Mouse (Mus musculus) cerebellum, adult (tissue): ENCODE data around the gene Tmprss3.

Source experiments
- ATAC-seq: cut with Nextera tagmentation; 2 replicates; pipeline ENCODE4 v1.9.2; 2017; ENCODE audit warnings: mild to moderate bottlenecking, moderate library complexity, mixed read lengths; ENCODE audit not compliant: insufficient number of reproducible peaks, low FRiP score, low TSS enrichment

The Tmprss3 gene

DNA sequence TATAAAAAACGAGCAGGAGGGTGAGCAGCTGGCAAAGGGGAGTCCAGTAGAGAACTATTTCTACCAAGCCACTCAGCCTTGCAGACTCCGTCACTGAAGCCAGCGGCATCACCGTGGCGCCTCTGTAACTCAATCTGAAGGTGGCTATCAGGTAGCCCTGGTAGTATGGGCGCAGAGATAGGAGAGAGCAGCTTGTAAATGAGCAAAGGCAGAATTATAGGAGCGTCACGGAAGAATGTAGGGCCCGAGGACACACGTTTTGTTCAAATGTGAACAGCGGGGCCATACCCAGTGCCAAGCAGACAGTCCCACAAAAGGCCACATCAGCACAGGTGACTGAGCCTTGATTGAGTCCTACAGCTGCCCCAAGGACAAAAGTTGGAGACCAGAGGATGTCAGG lies at the start of gene Tmprss3:
TSS of gene Tmprss3 (minus strand) at position 101 of the 400 bp plus-strand sequence.
- ATAC-seq, result no peak

DNA sequence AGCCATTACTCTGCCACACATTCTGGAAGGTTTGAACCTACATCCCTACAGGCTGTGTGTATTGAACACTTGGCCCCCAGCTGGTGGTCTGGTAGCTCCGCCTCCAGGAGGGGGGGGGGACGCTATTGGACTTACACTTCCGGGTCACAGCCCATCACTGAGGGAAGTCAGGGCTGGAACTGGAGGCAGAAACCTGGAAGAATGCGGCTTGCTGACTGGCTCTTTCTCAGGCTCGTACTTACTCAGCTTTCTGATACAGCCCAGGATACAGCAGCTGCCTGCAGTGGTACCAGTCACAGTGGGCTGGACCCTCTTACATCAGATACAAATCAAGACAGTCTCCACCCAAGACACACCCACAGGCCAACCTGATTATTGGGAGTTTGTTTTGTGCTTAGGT lies 48.4 kb upstream of the Tmprss3 start:
- no peak for ATAC-seq

DNA sequence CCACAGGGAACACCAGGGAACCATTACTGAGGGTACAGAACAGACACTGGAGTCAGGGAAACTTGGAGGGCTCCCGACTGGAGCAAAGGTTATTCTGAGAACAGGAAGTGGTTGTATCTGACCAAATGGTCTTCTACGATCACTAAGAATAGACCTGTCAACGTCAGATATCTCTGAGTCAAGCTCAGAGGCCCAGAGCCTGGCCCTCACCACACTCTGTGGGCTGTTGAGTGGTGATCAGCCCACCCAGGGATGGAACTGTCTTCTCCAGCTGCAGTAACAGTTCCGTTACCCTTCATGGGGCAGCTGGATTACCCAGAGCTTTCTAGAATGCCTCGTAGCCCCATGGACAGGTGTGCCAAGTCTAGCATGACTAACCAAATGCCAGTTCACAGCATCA lies 46.5 kb upstream of the Tmprss3 start:
- ATAC-seq, result no peak

DNA sequence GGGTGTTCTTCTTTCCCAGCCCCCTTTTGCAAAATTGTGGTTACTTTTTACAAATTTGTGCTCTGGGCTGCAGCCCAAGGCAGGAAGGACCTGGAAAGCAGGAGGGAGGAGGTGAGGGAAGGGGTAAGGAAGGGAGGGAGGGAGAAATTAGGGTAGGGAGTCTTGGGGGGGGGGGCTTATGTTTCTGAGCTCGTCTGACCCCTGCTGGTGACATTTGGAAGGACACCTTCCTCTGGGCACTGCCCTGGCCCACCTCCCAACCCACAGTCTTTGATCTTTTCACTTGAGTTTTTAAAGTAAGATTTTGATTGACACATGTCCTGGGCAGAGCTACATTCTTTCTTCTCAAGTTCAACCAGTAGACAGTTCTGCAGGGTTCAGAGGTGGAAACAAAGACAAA lies 44.0 kb upstream of the Tmprss3 start:
- ATAC-seq, result no peak

DNA sequence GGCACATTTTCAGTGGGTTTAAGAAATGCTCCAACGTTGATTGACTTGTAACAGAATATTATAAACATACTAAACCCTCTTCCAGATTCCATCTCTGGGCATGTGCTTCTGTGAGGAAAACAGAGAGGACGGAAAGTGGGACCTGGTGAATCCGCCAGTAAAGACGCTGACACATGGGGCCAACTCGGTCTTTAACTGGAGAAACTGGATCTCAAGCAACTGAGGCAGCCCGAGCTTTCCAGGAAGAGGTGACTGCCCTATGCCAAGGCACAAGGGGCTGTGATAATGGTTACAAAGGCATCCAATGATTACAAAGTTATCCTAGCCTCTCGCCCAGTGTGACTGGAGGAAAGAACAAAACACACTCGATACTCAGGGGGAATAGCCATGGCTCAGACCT lies 42.4 kb upstream of the Tmprss3 start:
- ATAC-seq, result no peak

DNA sequence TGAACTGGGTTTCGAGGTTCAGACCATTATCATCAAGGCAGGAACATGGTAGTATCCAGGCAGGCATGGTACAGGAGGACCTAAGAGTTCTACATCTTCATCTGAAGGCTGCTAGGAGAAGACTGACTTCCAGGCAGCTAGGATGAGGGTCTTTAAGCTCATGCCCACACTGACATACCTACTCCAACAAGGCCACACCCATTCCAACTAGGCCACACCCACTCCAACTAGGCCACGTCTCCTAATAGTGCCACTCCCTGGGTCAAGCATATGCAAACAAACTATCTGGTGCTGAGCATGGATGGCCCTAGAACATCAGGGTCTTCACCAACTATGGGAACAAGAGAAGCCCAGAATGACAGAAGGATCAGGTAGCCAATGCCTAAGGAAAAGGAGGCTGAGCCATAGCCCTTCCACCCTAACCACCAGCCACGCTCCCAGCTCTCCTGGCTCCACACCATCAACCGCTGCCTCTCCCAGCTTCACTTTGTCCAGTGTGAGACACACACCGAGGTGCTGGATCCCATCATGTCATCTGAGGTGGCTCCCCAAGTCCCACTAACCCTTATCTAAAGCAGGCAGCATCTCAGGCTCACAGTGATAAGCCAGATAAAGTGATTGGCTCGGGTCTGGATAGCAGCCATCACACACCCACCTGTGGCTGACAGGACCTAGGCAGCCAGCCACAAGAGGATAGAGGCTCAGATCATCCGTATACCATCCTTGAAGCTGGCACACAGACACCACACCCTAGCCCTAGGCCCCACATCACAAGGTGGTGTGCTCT lies 39.6 kb upstream of the Tmprss3 start:
- ATAC-seq, result no peak

DNA sequence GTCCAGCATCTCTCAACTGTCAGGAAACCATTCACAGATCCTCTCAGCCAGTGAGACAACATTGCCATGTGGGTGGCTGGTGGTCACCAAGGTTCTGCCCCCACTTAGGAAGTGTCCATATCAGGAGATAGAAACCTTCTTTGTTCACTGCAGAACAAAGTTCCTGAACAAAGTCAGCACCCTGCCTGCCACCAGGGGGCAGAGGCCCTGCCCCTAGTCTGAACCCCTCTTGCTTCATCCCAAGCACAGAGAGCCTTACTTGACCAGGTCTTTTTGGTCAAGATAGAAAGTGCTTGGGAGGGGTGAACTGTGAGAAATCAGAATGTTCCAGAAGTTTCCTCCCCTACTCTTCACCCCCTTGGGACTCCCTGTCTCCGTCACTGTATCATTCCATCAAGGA lies 37.1 kb upstream of the Tmprss3 start:
- no peak for ATAC-seq

DNA sequence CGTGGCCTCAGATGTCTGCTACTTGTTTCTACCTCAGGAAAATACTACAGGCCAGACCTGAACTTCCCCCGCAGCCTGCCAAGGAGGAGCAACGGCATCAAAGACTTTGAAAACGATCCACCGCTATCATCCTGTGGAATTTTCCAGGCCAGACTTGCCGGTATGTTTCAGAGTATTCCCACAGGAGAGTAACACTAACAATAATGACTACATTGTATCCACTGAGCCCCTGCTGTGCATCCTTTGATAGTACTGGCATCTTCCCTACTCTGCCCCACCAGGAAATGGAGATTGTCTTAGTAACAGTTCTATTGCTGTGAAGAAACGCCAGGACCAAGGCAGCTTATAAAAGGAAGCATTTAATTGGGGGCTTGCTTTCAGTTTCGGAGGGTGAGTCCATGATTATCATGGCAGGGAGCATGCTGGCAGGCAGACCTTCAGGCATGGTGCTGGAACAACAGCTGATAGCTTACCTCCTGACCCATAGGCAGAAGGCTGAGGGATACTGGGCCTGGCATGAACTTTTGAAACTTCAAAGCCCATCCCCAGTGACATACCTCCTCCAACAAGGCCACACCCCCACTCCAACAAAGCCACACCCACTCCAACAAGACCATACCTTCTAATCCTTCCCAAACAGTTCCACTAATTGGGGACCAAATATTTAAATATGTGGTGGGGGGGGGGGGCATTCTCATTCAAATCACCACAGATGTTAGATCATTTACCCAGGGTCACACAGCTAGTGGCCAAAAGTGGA lies 33.7 kb upstream of the Tmprss3 start:
- no peak for ATAC-seq

DNA sequence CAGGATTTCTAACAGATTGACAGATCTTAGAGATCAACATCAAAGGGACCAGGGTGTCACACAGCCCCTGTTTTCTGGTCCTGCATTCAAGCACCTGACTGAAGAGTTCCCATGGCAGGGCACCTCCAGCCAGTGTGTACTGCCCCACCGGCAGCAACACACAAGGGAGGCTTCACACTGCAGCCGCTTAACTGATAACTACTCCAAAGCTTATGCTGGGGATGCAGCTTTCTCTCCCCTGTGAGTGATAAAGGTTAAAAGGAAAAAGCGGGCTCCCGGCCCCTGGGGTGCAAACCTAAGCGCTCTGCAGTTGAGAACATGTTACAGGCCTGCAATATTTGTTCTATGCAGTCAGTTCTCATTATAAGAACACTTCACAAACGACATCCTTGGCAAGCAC lies 33.0 kb upstream of the Tmprss3 start:
- ATAC-seq, result no peak

DNA sequence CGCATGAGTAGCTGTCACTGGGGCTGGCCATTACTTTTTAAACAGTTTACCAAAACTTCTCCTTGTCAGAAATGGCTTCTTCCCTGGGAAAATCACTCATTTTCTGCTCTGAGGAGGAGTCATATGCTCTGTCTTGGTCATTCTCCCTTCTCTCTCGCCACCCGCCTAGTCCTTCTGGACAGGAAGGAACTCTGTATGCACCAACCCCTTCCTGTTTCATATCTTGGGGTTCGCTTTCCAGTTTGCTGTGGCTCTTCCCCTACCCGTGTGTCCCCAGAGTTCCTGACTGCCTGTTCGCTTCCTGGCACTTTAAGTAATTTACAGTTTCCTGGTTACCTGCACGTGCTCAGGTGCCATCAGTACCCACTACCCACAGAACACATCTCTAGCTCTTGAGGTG lies 28.2 kb upstream of the Tmprss3 start:
- no peak for ATAC-seq

DNA sequence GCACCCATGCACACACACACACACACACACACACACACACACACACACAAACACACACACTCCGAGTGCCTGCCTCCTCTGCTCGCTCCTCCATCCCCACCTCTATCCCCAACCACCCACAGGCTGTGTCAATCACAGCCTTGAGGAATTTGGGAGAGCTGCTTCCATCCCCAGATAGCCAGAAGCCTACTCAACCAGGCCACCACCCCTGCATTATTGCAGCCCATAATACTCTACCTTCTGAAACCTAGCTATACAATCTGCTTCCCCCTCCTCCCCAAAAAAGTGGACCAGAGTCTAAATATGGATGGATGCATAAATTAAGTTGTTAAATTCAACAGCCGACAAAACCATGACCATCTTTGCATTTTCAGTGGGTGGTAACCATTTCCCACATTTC lies 27.6 kb upstream of the Tmprss3 start:
- no peak for ATAC-seq

DNA sequence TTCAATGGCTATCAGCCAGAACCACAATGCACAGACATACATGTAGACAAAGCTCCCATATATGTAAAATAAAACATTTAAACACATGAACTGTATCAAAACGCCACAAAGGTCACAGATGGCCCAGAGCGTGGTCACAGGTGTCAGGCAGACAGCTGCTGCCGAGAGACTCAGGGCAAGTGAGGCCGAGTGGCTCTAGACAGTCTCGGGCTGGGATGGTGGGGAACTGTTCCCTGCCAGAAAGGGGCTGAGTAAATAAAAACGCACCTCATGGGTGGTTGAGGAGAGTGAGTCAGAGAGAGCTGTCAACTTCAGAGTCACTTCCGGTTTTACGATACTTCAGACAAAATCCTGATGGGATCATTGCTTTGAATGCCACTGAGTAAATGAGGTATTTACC lies 25.8 kb upstream of the Tmprss3 start:
- no peak for ATAC-seq

DNA sequence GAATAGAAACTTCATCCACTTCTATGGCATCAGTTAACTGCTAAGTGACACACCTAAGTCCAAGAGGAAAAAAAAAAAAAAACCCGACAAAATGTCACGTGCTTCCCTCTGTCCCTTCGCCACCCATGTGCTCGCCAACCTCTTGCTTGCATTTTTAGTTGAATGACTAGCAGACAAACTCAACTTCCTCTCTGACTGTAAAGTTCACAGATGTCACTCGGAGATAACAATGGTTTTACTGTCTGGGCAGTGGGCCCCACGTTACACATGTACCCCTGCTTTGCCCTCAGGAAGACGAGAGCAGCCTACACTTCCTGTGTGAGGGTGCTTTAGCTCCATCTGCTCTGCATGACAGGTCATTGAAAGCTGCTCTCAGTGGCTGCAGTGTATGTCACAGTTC lies 25.1 kb upstream of the Tmprss3 start:
- no peak for ATAC-seq

DNA sequence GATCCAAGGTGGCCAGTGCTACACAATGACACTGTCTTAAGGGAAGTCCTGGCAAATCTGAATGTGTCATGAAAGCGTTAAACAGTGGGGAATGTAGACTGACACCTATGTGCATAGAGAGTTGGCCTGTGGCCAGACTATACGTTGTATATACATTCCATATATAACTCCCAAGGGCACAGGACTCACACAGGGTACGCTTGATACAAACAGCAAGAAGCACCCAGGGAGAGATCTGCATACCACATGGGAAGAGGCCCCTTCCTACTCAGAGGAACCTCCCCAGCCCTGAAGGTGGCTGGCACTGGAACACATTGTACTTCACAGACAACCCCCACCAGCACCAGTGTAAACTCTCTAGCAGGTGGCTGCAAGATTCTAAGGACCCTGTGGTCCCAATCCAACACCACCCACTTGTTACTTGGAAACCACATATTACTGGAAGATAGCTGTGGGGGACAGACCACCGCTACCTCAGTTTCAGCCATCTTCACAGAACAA lies 24.1 kb upstream of the Tmprss3 start:
- no peak for ATAC-seq

DNA sequence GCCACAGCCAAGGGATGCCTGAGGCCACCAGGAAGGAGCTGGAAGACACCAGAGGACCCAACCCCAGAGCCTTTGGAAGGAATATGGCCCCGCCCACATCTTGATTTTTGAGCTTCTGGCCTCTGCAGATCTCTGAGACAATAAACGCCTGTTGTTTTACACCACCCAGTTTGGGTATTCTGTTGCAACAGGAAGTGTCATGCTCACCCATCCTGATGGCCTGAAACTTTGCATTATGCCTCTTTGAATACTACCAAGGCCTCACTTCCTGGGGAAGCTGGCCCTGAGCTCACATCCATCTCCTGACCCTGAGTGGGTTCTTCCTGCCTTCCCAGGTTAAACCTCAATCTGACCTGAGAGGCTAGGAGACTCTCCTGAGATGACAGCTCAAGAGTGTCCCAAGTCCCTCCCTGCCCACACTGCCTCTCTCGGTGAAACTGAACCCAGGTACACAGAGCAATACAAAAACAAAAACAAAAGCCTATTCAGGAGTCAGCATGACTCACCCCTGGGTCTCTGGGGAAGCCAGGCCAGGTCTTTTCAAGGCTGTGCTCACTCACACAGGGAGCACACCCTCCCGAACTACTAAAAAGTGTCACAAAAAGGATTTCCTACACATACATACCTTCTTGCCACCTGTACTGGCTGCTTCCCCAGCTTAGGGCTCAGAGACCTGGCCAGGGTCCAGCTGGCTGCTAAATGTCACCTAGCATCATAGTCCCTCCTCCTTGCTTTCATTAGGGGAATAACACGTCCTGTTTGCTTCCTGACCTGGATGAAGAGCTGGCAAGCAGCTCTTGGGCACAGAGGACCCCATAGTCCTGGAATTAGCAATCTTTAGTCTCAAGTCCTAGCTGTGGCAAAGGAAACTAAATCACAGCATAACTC lies 17.5 kb upstream of the Tmprss3 start:
- ATAC-seq, result no peak

DNA sequence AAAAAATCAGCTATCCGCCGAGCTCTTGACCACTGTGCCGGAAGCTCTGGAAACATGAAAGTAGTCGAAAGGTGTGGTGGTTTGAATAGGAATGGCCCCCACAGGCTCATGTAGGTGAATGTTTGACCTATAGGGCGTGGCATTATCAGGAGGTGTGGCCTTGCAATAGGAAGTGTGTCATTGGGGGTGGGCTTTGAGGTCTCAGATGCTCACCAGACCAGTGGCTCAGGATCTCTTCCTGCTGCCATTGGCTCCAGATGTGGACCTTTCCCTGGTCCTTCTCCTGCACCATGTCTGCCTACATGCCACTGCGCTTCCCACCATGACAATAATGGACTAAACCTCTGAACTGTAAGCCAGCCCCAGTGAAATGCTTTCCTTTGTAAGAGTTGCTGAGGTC lies 13.1 kb upstream of the Tmprss3 start:
- ATAC-seq, result no peak

DNA sequence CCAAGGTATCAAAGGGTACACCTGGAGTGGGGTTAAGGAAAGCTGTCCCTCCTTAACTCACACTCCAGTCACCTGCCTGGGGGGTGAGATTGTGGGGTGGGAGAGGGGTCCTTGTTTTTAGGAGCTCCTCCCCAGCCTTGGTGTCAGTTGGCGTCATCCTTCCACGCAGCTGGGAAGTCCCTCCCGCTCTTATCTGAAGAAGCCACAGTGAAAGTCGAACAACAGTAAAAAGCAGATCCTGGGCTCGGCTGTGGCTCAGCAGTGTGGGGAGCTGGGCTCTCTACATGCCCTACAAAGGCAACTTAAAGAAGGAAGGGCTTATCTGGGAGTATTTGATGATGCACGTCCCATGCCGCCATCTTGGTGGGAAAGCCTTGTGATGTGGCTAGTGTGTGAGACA lies 11.5 kb upstream of the Tmprss3 start:
- no peak for ATAC-seq

DNA sequence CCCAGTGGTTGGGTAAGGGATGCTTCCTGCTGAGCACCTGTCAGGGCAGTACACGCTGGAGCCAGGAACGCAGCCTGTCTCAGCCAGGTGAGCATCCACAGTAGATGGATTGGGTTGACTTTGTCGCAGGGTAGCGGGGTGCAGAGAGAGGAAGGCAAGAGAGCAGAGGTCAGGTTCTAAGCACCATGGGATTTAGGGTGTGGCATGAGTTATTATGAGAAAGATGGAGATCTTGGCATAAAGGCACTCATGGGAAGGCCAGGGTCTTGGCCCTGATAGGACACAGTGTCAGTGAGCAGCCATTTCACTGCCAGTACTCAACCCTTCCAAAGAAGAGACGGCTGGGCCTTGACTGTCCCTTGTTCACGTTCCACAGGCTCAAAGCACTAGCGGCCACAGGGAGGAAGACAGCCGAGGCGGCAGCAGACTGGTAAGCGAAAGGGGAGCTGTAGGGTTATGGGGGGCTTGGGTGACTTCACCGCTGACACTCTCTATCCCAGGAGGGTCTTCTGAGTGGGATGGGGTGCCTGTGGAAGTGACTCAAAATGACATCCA lies 10.7 kb upstream of the Tmprss3 start:
- ATAC-seq, result no peak

DNA sequence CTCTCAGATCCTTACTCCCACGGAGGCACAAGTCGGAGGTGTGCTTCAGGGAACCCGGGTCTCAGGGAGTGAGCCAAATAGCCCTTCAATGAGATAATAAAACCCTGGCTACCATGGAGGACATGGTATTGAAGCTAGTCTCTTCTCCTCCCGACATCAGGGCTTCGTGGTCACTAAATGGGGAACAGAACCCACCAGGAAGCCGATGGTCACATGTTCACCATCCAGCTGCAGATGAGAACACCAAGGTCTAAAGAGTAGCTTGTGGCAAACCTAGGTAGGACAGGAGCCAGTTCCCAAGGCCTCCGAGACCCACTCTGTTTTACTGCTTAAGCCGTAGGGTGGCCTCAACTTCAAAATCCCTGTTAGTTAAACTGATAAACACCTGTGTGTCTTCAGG lies 9.9 kb upstream of the Tmprss3 start:
- no peak for ATAC-seq

DNA sequence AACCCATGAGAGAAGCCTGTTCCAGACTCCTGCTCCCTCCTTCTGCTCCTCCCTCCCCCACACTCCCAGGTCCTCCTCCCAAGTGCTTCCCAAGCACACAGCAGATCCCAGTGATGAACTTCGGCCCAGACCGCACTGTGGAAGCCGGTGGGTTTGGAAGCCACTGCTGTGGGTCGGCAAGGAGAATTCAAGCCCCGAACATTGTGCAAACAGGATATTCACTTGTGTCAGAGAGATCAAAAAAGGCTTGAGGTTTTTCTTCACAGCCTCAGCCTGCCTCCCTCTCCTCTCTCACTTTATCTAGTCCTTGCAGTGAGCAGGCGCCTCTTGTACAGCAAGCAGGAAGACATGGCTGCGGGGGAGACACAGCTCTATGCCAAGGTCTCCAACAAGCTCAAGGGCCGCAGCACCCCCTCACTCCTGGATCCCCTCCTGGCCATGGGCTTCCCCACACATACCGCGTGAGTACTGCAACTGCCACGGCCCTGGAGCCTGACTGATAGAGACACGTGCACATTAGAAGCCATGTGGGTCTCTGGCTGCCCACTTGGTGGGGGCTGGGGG lies 9.1 kb upstream of the Tmprss3 start, which contains the start of gene Ubash3a:
TSS of gene Ubash3a (plus strand) at position 103 of the 564 bp plus-strand sequence.
- ATAC-seq, result no peak
